In genomic region chr7:92509090-92509489, GRCm38 (mm10) we compare ENCODE assay signal across 22 mouse cellular contexts.
"Had no signal": no experiment of that assay in that cellular context is flagged by ENCODE, and none has a peak within 500 bp of the region (broad histone marks: within the 10 kb centered on the region; RNA-seq: fewer than 3 reads in every experiment).

No protein-coding gene starts in this region.

- ATAC-seq: liver, postnatal 0 days; lung, postnatal 0 days; midbrain, embryonic 13.5 days; midbrain, embryonic 15.5 days had no signal

- H3K4me1 ChIP-seq: lung, embryonic 15.5 days; megakaryocyte, embryonic 14.5 days; midbrain, embryonic 13.5 days; midbrain, embryonic 15.5 days; neural tube, embryonic 13.5 days; neural tube, embryonic 15.5 days; stomach, embryonic 15.5 days had no signal

- DNase-seq: liver, postnatal 0 days; lung, adult 2 months; lung, postnatal 14 days; lung, postnatal 36 days; retina, postnatal 1 day; right cerebral cortex, adult 18-20 months; right cerebral cortex, postnatal 25 days; right cerebral cortex, postnatal 4 days; thymus, adult 2 months; thymus, postnatal 25 days; thymus, postnatal 4 days had no signal

- H3K36me3 ChIP-seq: lung, embryonic 15.5 days; midbrain, embryonic 13.5 days; midbrain, embryonic 15.5 days; neural tube, embryonic 13.5 days; neural tube, embryonic 15.5 days; stomach, embryonic 15.5 days had no signal

- H3K27ac ChIP-seq: lung, embryonic 15.5 days; macrophage; midbrain, embryonic 13.5 days; midbrain, embryonic 15.5 days; neural tube, embryonic 13.5 days; neural tube, embryonic 15.5 days; stomach, embryonic 15.5 days; stomach, postnatal 0 days had no signal

- H3K9me3 ChIP-seq: lung, embryonic 15.5 days; megakaryocyte, embryonic 14.5 days; midbrain, embryonic 13.5 days; midbrain, embryonic 15.5 days; neural tube, embryonic 13.5 days; neural tube, embryonic 15.5 days; stomach, embryonic 15.5 days had no signal

- H3K27me3 ChIP-seq: lung, embryonic 15.5 days; midbrain, embryonic 13.5 days; midbrain, embryonic 15.5 days; neural tube, embryonic 13.5 days; neural tube, embryonic 15.5 days; stomach, embryonic 15.5 days had no signal

- H3K9ac ChIP-seq: liver, postnatal 0 days; lung, embryonic 15.5 days; midbrain, embryonic 13.5 days; midbrain, embryonic 15.5 days; neural tube, embryonic 13.5 days; neural tube, embryonic 15.5 days; stomach, embryonic 15.5 days had no signal

- H3K4me3 ChIP-seq: lung, embryonic 15.5 days; megakaryocyte, embryonic 14.5 days; midbrain, embryonic 13.5 days; midbrain, embryonic 15.5 days; neural tube, embryonic 13.5 days; neural tube, embryonic 15.5 days; stomach, embryonic 15.5 days had no signal

- H3K4me2 ChIP-seq: lung, embryonic 15.5 days; midbrain, embryonic 11.5 days; midbrain, embryonic 13.5 days; midbrain, embryonic 15.5 days; neural tube, embryonic 13.5 days; neural tube, embryonic 15.5 days; stomach, embryonic 15.5 days had no signal
